Mouse (Mus musculus) limb, embryonic 11.5 days (tissue): ENCODE data around the gene Mgat2. TPM values are rescaled to one million over a fixed set of nuclear protein-coding genes. Genes with fewer than 3 reads are reported as not detected.
"Not testable (repeated sequence)": the region's sequence is repeated elsewhere in the genome, so short reads cannot be mapped to it uniquely, and the experiment has no call there.

Source experiments
- ATAC-seq: fragments of 200-750 bp; cut with Nextera tagmentation; 2 replicates; pipeline ENCODE4 v1.8.0; 2017; ENCODE audit warnings: low read depth; ENCODE audit not compliant: insufficient number of reproducible peaks, low FRiP score, low TSS enrichment
- DNase-seq: peaks from one replicate; pipeline ENCODE4 v3.0.0-alpha.2; 2015; ENCODE audit warnings: low spot score
- H3K27ac ChIP-seq: fragments of 300-500 bp; sonication (generic); replicated peaks from 2 replicates; pipeline ENCODE4 v1.5.1; 2014; ENCODE audit warnings: low read depth, mild to moderate bottlenecking, low read length
- H3K27me3 ChIP-seq: fragments of 300-500 bp; sonication (generic); 2 replicates; pipeline ENCODE4 v1.6.1; 2014; ENCODE audit warnings: mild to moderate bottlenecking, low read length, mixed read lengths; ENCODE audit not compliant: control insufficient read depth, insufficient read depth
- H3K36me3 ChIP-seq: fragments of 300-500 bp; sonication (generic); 2 replicates; pipeline ENCODE4 v1.6.1; 2014; ENCODE audit warnings: mild to moderate bottlenecking, low read length, moderate library complexity, mixed read lengths; ENCODE audit not compliant: control insufficient read depth, insufficient read depth
- H3K4me1 ChIP-seq: fragments of 300-500 bp; sonication (generic); 2 replicates; pipeline ENCODE4 v1.6.1; 2014; ENCODE audit warnings: low read length, mixed read lengths; ENCODE audit not compliant: control insufficient read depth, insufficient read depth
- H3K4me2 ChIP-seq: fragments of 300-500 bp; sonication (generic); 2 replicates; pipeline ENCODE4 v1.6.1; 2014; ENCODE audit warnings: low read depth, mild to moderate bottlenecking, moderate library complexity; ENCODE audit not compliant: severe bottlenecking
- H3K4me3 ChIP-seq: fragments of 300-500 bp; sonication (generic); 2 replicates; pipeline ENCODE4 v1.5.1; 2014; ENCODE audit warnings: low read depth, low read length
- H3K9ac ChIP-seq: fragments of 300-500 bp; sonication (generic); 2 replicates; pipeline ENCODE4 v1.6.1; 2014; ENCODE audit warnings: mild to moderate bottlenecking, low read length
- H3K9me3 ChIP-seq: fragments of 300-500 bp; sonication (generic); 2 replicates; pipeline ENCODE4 v1.6.1; 2016; ENCODE audit warnings: low read length; ENCODE audit not compliant: control insufficient read depth
- whole genome bisulfite sequencing: fragments of 180-500 bp; shearing (Covaris S2); extraction: QIAGEN DNeasy Blood & Tissue Kit; methylation state at CpG from one replicate; pipeline ENCODE4 v1.1.7; 2014; 5-methylcytosine and 5-hydroxymethylcytosine counted together
- polyA plus RNA-seq: library from polyadenylated mRNA; unstranded; fragments of >200 nt; fragmentation: Nextera tagmentation; extraction: Ambion mirVana; gene quantifications from 2 replicates; pipeline ENCODE4 v1.2.1, GENCODE M21; 2014

Gene Mgat2
- polyA plus RNA-seq, 1 experiment from 2014 or later: 32.3 TPM

GRCm38 (mm10) chr12:69157107-69157506, 26.9 kb upstream of the Mgat2 start:
- Histone ChIP-seq H3K27ac (no peak overlapping the region), H3K4me3 (no peak overlapping the region), H3K4me1 (no peaks in the 10 kb centered on the region), H3K9ac (no peak overlapping the region), H3K36me3 (peaks cover 3% of the 10 kb centered on the region; the same call in 1 of the 2 replicates), H3K4me2 (no peak overlapping the region), H3K9me3 (no peaks in the 10 kb centered on the region), H3K27me3 (no peaks in the 10 kb centered on the region)
- no peak for DNase-seq
- ATAC-seq: no peak
- WGBS: 96% methylated on average over 2 of the region's 2 CpGs

- Histone ChIP-seq H3K4me3 (peak overlapping the region; percentile 77), H3K9me3 (no peaks in the 10 kb centered on the region), H3K36me3 (peaks cover 3% of the 10 kb centered on the region; the same call in 1 of the 2 replicates), H3K4me1 (no peaks in the 10 kb centered on the region), H3K27me3 (no peaks in the 10 kb centered on the region), H3K4me2 (peak overlapping the region; percentile 68), H3K27ac (peak overlapping the region; percentile 90), H3K9ac (peak overlapping the region; percentile 93)
- ATAC-seq (no peak), DNase-seq (no peak)
- under 1% methylated on average over 19 of the region's 19 CpGs for WGBS
Measured at GRCm38 (mm10) chr12:69158366-69158764, 25.6 kb upstream of the Mgat2 start.

DNA sequence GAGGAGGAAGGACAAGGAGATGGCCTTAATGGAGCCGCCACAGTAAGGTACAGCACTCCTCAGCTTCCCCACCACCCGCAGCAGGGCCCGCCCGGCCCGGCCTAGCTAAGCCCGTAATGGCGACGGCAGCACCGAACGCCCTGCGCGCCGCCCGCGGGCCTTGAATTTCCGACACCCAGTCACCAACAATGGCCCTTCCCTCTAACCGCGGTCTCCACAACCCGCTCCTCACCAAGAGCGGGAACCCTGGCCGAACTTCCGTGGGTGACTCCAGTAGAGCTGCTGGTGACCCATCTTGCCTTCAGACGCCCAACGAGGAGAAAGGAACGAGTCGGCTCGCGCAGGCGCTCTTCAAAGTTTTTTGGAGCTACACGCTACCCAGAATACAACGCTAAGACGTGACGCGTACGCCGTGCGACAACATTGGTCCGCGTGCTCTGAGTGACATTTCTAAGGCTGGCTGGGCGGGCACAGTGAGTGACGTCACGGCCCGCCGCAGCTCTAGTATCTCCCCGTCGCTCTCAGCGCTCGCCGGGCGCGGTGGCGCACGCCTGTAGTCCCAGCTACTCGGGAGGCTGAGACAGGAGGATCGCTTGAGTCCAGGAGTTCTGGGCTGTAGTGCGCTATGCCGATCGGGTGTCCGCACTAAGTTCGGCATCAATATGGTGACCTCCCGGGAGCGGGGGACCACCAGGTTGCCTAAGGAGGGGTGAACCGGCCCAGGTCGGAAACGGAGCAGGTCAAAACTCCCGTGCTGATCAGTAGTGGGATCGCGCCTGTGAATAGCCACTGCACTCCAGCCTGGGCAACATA, 25.0 kb upstream of the Mgat2 start, which contains the start of gene Rps29:
Rps29 (minus strand) TSS at position 422 of the 813 bp plus-strand sequence.
- H3K4me2 ChIP-seq: peak within 1 kb of the TSS; percentile 68
- not testable (repeated sequence) for H3K9me3 ChIP-seq, H3K36me3 ChIP-seq, H3K4me1 ChIP-seq, H3K27me3 ChIP-seq
- peak; percentile 99 for DNase-seq
- WGBS: under 1% methylated on average over 57 of the region's 68 CpGs
- H3K27ac ChIP-seq: peak within 1 kb of the TSS; percentile 90
- ATAC-seq: peak; percentile 99
- peak within 1 kb of the TSS; percentile 77 for H3K4me3 ChIP-seq
- peak within 1 kb of the TSS; percentile 93 for H3K9ac ChIP-seq

GRCm38 (mm10) chr12:69159578-69159940, 24.4 kb upstream of the Mgat2 start:
- Histone ChIP-seq H3K9ac (no peak overlapping the region), H3K27me3 (no peaks in the 10 kb centered on the region), H3K27ac (no peak overlapping the region), H3K4me3 (no peak overlapping the region), H3K4me2 (no peak overlapping the region), H3K4me1 (no peaks in the 10 kb centered on the region), H3K9me3 (no peaks in the 10 kb centered on the region), H3K36me3 (peaks cover 3% of the 10 kb centered on the region; the same call in 1 of the 2 replicates)
- 6% methylated on average over 9 of the region's 9 CpGs for WGBS
- ATAC-seq: no peak
- DNase-seq: no peak

- H3K9me3 ChIP-seq, H3K27me3 ChIP-seq, H3K9ac ChIP-seq, H3K36me3 ChIP-seq, ATAC-seq, DNase-seq, H3K27ac ChIP-seq, H3K4me1 ChIP-seq, H3K4me2 ChIP-seq, H3K4me3 ChIP-seq: not testable (repeated sequence)
- 73% methylated on average over 2 of the region's 2 CpGs for WGBS
Measured at GRCm38 (mm10) chr12:69160677-69161076, 23.3 kb upstream of the Mgat2 start.

GRCm38 (mm10) chr12:69163586-69163985, 20.4 kb upstream of the Mgat2 start:
- H3K36me3 ChIP-seq, H3K27ac ChIP-seq, DNase-seq, H3K9ac ChIP-seq, H3K4me3 ChIP-seq, H3K9me3 ChIP-seq, H3K4me2 ChIP-seq, H3K4me1 ChIP-seq, H3K27me3 ChIP-seq, ATAC-seq: not testable (repeated sequence)
- WGBS: 84% methylated on average over 4 of the region's 4 CpGs

DNA sequence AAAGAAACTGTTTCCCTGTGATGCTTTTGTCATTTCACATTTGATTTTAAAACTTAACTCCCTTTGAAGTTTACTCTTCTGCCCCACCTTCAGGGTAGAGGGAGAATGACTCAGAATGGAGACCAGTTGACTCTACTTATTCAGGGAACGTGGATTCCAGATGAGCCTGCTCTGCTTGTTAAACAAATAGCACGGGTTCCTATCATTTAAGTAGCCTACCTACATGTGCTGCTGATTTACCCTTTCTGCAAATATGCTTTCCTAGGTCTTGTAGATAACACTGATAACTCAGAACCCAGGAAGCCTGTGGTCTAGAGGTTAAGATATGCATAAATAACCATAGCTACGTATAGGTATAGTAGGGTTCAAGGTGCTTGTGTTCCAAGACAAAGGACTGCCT, 19.1 kb upstream of the Mgat2 start:
- WGBS: 58% methylated on average over 3 of the region's 3 CpGs
- Histone ChIP-seq H3K4me2 (no peak overlapping the region), H3K27me3 (no peaks in the 10 kb centered on the region), H3K36me3 (no peaks in the 10 kb centered on the region), H3K9me3 (no peaks in the 10 kb centered on the region), H3K27ac (no peak overlapping the region), H3K4me3 (no peak overlapping the region), H3K9ac (no peak overlapping the region), H3K4me1 (no peaks in the 10 kb centered on the region)
- no peak for ATAC-seq
- no peak for DNase-seq

DNA sequence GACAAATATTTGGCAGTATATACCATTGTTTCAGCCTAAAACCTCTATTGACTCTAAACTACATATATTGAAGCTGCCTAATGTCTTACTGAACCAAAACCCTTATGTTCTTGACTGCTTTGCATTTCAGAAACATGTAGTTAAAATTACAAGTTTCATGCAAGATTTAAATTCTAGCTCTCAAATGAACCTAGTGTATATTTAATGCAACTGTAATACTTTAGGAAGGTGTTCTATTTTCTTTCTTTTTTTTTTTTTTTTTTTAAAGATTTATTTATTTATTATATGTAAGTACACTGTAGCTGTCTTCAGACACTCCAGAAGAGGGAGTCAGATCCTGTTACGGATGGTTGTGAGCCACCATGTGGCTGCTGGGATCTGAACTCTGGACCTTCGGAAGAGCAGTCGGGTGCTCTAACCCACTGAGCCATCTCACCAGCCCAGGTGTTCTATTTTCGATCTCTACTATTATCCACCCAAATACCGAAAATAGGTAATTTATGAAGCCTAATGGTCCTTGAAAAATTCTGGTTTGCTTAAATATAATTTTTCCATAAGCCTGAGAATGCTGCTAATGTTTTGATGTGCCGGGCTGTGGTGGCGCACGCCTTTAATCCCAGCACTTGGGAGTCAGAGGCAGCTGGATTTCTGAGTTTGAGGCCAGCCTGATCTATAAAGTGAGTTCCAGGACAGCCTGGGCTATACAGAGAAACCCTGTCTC, 16.9 kb upstream of the Mgat2 start:
- not testable (repeated sequence) for ATAC-seq, H3K4me2 ChIP-seq, H3K27ac ChIP-seq, H3K9me3 ChIP-seq, H3K9ac ChIP-seq, H3K4me1 ChIP-seq, DNase-seq, H3K27me3 ChIP-seq, H3K36me3 ChIP-seq, H3K4me3 ChIP-seq
- WGBS: 69% methylated on average over 8 of the region's 8 CpGs
